Mouse (Mus musculus) mature B cell (primary cell): Measurements from ENCODE around the gene Trip12.

Experiments used
- in situ Hi-C: fragments of 300-500 bp; cut with MboI; formaldehyde crosslinking; loops from 2 replicates; pipeline ENCODE4 v1.14.3; 2019

Gene Trip12

GRCm38 (mm10) chr1:84840018-84840664 lies at the start of gene Trip12:
Gene Trip12 (minus strand): TSS chr1:84840516.
- in situ Hi-C loops, result no loop called here

DNA sequence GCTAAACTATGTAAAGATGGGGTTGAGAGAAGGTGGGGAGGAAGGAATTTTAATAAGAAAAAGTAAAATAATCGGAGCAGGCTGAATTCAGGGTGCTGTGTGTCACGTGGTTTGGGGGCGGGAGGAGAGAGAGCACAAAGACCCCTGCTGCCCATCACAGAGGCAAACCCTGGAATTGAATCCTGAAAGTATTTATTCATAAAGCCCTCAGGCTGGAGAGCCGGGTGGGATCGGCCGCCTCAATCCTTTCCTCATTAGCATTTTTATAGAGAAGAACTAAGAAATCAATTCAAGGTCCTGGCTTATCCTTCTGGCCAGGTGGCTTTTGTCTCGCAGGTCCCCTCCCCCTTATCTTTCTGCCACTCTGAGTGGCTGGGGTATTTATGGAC lies 49.7 kb upstream of the Trip12 start:
- in situ Hi-C loops, result no loop called here

GRCm38 (mm10) chr1:84889330-84890004 lies 49.2 kb upstream of the Trip12 start:
- in situ Hi-C loops, result no loop called here

GRCm38 (mm10) chr1:84885921-84886320 lies 45.6 kb upstream of the Trip12 start:
- in situ Hi-C loops, result no loop called here

GRCm38 (mm10) chr1:84885174-84885573 lies 44.9 kb upstream of the Trip12 start:
- in situ Hi-C loops, result no loop called here

DNA sequence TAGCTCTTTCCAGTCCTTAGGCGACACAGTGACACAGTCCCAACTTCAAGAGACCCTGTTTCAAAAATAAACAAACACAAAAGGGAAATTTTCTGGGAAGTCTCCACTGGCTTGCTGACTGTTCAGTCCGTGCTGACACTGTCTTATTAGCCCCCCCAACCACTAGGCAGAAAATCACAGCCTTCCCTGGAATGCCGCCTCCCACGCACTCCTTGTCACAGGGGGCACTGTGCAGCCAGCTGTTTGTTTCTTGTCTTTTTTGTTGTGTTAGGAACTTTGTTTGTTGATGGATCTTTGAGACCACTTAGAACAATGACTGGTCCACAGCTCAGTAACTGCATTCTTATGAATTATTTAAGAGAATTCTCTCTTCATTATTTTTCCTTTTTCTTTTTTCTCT lies 43.6 kb upstream of the Trip12 start:
- in situ Hi-C loops, result no loop called here

DNA sequence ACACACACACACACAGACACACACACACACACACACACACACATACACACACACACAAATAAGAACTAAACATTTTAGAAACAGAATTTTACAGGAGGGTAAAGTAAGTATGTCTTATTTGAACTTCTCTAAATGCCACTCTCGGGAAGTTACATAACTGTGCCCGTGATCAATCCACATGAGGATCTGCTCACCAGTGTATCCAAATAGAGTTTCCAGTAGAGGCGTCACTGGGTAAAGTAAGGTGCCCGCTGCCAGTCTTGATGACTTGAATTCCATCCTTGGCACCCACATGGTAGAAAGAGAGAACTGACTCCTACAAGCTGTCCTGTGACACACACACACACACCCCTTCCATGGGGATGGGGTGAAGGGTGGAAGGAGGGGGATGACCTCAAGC lies 42.6 kb upstream of the Trip12 start:
- in situ Hi-C loops, result no loop called here

DNA sequence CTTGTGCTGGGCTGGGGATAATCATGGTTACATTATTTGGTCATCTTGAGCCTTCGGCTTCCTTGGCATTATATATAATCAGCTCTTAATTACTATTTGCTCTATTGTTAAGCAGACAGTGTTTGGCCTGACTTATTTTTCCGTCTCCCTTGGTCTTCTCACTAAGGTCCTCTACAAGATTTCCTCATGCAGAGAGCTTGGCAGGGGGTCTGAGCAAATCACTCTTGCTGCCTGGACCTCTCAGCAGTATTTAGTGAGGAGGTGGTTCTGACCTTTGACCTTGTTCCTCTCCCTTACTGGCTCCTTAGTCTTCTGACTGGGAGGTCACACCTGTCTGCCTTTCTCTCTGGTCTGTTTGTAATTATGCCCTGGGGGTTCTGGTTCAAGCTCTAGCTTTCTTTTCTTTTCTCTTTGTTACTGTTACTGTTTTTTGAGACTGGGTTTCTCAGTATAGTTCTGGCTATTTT lies 41.8 kb upstream of the Trip12 start:
- in situ Hi-C loops, result no loop called here

DNA sequence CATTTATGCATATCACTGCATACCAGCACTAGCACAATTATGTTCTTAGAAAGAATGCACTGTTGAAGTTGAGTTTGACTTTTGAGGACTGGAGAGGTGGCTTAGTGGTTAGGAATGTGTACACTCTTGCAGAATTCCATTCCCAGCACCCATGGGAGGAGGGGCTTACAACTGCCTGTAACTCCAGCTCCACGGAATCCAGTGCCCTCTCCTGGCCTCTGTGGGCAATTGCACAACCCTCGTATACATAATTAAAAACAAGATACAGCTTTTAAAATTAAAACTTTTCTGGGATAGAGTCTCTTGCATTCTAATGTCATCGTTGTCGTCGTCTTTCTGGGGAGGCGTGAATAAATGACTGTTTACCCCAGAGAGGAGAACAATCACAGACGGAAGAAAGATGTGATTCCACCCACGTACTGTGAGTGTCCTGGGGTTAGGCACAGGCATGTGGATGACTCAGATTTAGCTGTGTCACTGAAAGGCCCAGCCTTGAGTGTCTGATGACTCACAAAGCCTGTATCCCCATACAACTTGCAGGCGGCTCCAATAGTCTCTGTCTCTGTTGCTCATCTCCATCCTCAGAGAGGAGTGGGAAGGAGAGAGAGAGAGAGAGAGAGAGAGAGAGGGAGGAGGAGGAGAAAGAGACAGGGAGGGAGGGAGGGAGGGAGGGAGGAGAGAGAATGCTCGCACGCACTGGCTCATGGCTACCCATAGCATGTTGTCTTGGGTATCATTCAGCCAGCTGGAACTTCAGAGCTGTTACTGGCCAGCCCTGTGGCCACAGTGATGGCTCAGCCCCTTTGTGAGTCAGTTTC lies 41.1 kb upstream of the Trip12 start:
- in situ Hi-C loops, result no loop called here

- in situ Hi-C loops, result no loop called here
Measured at GRCm38 (mm10) chr1:84879571-84880120, 39.3 kb upstream of the Trip12 start.

DNA sequence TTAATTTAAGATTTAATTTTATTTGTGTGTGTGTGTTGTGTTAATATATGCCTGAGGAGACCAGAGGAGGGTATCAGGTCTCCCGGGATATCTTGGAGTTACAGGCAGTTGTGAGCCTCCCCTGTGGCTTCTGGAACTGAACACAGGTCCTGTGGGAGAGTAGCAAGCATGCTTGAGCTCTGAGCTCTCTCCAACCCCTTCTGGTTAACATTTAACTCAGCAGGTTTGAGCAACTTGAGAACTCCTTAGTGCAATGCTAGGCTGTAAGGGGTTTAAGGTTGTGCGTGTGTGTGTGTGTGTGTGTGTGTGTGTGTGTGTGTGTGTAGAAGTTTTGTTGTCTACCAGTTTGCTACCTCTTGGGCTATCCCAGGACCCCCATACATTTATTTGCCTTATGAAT lies 37.3 kb upstream of the Trip12 start:
- in situ Hi-C loops, result no loop called here

DNA sequence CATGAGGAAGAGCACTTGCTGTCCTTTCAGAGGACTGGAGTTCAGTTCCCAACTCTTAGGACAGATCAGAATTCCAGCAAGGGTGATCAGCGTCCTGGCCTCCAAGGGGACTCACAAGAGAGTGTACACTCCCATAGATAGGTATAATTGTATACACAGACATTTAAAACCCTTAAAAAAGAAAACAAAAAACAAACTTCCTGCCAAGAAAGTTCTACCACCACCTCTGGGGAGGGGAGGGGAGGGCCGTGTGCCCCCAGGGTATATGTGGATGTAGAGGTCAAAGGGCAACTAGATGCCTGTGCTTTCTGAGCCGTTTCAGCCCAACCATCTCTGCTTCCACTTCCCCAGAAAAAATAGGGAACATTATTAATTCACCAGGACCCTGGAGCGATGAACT lies 32.6 kb upstream of the Trip12 start:
- in situ Hi-C loops, result no loop called here

DNA sequence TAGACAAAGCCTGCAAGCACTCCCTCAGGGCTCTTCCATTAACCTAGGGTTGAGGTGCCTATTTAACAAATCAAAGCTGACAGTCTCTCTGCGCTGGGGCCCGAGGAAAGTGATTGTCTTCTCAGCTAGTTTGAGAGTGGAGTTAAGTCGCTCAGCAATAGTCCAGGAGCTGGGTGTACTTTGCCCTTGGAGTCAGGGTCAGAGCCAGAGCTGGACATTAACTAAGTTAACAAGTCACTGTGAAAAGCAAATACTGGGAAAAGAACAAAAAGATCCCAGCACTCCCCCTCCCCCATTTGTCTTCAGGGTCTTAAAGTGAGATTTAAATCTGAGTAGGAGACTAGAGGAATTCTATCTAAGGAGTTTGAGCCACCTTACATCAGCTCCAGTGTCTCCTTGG lies 31.8 kb upstream of the Trip12 start:
- in situ Hi-C loops, result no loop called here

- in situ Hi-C loops, result no loop called here
Measured at GRCm38 (mm10) chr1:84871131-84871530, 30.8 kb upstream of the Trip12 start.

GRCm38 (mm10) chr1:84869498-84869897 lies 29.2 kb upstream of the Trip12 start:
- in situ Hi-C loops, result no loop called here

DNA sequence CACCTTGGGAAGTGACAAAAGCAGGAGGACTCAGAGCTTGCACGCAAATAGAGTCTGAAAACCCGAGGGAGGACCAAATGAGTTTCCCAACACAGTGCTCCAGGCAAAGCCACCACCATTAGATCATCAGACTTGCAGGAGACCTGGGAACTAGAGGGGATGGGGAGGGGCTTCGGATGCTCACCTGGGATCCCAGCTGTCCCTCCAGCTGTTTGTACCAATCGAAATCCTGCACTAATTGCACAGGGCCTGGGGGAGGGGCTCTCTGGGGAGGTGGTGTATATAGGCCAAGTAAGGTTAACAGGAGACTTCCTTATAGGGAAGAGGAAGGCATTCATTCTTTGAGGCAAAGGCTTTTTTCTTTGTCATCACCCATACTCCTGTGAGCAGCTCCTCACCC lies 28.5 kb upstream of the Trip12 start:
- in situ Hi-C loops, result no loop called here

- in situ Hi-C loops, result no loop called here
Measured at GRCm38 (mm10) chr1:84868311-84868710, 28.0 kb upstream of the Trip12 start.

- in situ Hi-C loops, result no loop called here
Measured at GRCm38 (mm10) chr1:84866706-84867230, 26.5 kb upstream of the Trip12 start.

DNA sequence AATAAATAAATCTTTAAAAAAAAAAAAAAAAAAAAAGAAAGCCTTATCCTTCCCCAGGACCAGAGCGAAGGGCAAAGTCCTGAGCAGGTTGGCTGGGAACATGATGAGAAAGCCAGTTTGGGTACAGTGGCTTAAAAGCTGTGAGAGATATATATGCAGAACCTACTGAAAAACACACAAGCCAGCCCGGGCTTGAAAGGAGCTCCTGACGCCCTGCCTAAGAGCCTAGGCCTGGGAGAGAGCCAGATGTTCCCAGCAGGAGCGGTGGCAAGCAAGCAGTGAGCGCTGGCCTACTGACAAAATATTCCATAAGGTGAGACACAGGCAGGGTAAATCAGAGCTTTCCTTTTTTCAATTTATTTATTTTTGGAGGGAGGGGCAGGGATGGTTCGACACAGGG lies 25.9 kb upstream of the Trip12 start:
- in situ Hi-C loops, result no loop called here

- in situ Hi-C loops, result no loop called here
Measured at GRCm38 (mm10) chr1:84864645-84865044, 24.3 kb upstream of the Trip12 start.

DNA sequence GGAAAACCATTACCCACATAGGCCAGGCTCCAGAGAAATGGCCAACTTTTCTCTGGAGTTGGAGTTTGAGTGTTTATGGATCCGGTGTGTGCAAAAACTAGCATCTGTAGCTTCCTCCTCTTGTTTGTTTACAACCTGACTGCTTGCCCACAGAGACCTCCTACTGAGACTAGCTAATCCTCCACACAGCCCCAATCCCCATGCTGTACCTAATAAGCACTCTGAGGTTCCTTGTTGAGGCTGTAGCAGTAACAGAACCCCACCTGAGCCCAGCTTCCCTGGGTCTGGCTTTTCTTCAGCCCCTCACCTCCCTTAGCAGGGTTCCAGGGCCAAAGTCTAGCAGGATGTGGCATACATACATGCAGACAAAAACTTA lies 20.9 kb upstream of the Trip12 start:
- in situ Hi-C loops, result no loop called here
